Mouse (Mus musculus) ES-Bruce4 (cell line): ENCODE measurements around the gene Myh6. TPM values are rescaled to one million over a fixed set of nuclear protein-coding genes. Genes with fewer than 3 reads are reported as not detected.

ENCODE experiments used
- H3K27ac ChIP-seq: 2 replicates; pipeline ENCODE4 v1.5.1; 2012; ENCODE audit warnings: low read length, inconsistent platforms; ENCODE audit not compliant: insufficient read depth
- H3K27me3 ChIP-seq: 2 replicates; pipeline ENCODE4 v1.6.1; 2012; ENCODE audit warnings: mild to moderate bottlenecking, low read length, inconsistent platforms; ENCODE audit not compliant: control insufficient read depth, poor library complexity, insufficient read depth, severe bottlenecking
- H3K36me3 ChIP-seq: 2 replicates; pipeline ENCODE4 v1.6.1; 2012; ENCODE audit warnings: inconsistent platforms, mild to moderate bottlenecking, low read length, moderate library complexity; ENCODE audit not compliant: control insufficient read depth, poor library complexity, insufficient read depth, severe bottlenecking
- H3K4me1 ChIP-seq: one replicate; pipeline ENCODE4 v1.8.1; 2011; ENCODE audit warnings: low read length; ENCODE audit not compliant: control insufficient read depth, insufficient read depth
- H3K4me3 ChIP-seq: 2 replicates; pipeline ENCODE4 v1.5.1; 2011; ENCODE audit warnings: low read depth, mild to moderate bottlenecking, low read length
- H3K9ac ChIP-seq: 2 replicates; pipeline ENCODE4 v1.6.1; 2012; ENCODE audit warnings: low read depth, mild to moderate bottlenecking, inconsistent platforms; ENCODE audit not compliant: poor library complexity, severe bottlenecking
- H3K9me3 ChIP-seq: replicated peaks from 2 replicates; pipeline ENCODE4 v1.6.1; 2012; ENCODE audit warnings: mild to moderate bottlenecking, low read length, inconsistent platforms; ENCODE audit not compliant: control insufficient read depth, poor library complexity, insufficient read depth, severe bottlenecking
- CTCF ChIP-seq: IDR thresholded peaks from one replicate; pipeline ENCODE4 v1.8.1; 2011; ENCODE audit warnings: low read depth, low read length
- EP300 ChIP-seq: IDR thresholded peaks from 2 replicates; pipeline ENCODE4 v1.6.1; 2011; ENCODE audit warnings: low read depth, low read length; ENCODE audit not compliant: insufficient read depth
- POLR2A ChIP-seq: IDR thresholded peaks from one replicate; pipeline ENCODE4 v1.8.1; 2011; ENCODE audit warnings: low read length; ENCODE audit not compliant: insufficient read depth
- polyA plus RNA-seq: library from polyadenylated mRNA; stranded (reverse); fragments of >200 nt; gene quantifications from 2 replicates; pipeline ENCODE4 v1.2.4, GENCODE M21; 2011; ENCODE audit warnings: low read depth; ENCODE audit not compliant: missing spikeins, insufficient read depth, insufficient read length

The Myh6 gene
- polyA plus RNA-seq, 1 experiment = not detected

DNA sequence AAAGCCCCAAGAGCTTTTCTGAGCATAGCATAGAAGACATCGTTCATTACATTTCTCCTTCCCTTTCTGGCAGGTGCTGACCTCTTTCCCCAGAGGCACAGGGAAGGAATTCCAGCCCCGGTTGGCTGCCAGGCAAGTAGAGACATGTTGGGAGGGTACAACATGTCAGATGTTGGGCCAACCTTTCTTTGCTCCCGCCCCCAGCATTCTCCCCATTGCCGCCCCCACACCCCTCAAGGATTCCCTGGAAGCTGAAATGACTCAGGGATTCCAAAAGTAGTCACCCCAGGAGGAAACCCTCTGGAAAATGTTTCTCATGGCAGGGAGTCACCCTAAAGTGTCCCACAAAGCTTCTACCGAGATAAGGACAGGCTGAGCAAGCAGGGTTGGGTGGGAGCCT lies 36.9 kb downstream of the Myh6 start:
- Histone ChIP-seq H3K9me3 (no peaks in the 10 kb centered on the region), H3K27me3 (no peaks in the 10 kb centered on the region), H3K4me3 (no peak overlapping the region), H3K36me3 (no peaks in the 10 kb centered on the region), H3K4me1 (peaks cover 14% of the 10 kb centered on the region), H3K27ac (peak overlapping the region; percentile 80), H3K9ac (peak overlapping the region; percentile 64)
- TF ChIP-seq EP300 = peak; percentile 87
- TF ChIP-seq CTCF = no peak

DNA sequence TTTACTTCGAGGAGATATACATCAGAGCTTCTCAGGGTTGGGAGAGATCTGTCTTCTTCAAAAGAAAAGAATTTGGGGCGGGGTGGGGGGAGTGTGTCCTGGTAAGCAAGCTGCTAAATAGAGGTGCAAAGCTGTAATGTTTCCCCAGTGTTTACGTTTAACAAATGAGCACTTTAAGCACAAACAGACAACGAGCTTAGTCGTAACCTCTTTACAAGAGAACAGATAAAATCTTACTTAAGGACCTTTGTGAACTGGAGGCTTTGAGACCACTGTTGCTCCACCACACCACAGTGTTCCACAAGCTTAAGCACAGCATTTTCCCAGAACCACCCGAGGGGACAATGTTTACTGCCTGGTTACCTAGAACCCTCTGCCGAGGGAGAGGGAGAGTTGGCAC lies 39.4 kb downstream of the Myh6 start:
- H3K36me3 ChIP-seq = no peaks in the 10 kb centered on the region
- H3K4me1 ChIP-seq = peaks cover 12% of the 10 kb centered on the region
- no peaks in the 10 kb centered on the region for H3K9me3 ChIP-seq
- peak overlapping the region; percentile 69 for H3K4me3 ChIP-seq
- H3K27ac ChIP-seq = peak overlapping the region; percentile 77
- H3K9ac ChIP-seq = peak overlapping the region; percentile 89
- no peaks in the 10 kb centered on the region for H3K27me3 ChIP-seq
- TF ChIP-seq POLR2A (no peak), EP300 (no peak), CTCF (no peak)

DNA sequence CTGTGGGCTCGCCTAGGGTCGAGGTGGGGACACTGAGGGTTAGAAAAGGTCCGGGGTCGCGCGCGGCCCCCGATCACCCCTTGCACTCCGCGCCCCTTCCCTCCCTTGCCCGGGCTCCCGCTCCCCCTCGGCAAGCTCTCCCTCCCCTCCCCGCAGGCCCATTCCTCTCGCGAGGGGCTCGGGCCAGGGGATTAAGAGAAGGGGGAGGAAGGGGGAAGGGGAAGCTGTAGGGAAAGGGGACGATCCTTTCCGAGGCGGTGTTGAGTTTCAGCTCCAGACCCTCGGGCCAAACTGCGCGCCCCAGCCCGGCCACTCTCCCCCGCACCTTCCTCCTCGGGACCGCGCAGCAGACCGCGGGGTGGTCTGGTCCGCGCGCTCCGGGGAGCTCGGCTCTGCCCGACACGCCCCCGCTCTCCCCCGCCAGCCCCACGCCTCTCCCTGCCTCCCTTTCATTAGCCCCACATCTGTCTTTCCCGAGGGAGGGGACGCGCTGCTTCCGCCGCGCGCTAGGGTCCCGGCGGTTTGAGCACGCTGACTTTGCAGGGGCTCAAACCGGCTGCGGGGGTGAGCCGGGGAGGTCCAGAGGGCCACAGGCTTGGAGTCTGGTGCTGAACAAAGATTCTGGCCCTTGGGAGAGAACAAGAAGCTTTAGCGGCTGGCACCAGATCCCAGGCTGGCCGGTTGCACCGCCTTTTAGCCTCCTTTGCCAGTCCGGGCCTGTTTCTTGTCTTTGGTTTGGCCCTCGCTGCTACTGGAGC lies 40.1 kb downstream of the Myh6 start:
- Histone ChIP-seq H3K27me3 (no peaks in the 10 kb centered on the region), H3K36me3 (no peaks in the 10 kb centered on the region), H3K4me1 (peaks cover 10% of the 10 kb centered on the region)

DNA sequence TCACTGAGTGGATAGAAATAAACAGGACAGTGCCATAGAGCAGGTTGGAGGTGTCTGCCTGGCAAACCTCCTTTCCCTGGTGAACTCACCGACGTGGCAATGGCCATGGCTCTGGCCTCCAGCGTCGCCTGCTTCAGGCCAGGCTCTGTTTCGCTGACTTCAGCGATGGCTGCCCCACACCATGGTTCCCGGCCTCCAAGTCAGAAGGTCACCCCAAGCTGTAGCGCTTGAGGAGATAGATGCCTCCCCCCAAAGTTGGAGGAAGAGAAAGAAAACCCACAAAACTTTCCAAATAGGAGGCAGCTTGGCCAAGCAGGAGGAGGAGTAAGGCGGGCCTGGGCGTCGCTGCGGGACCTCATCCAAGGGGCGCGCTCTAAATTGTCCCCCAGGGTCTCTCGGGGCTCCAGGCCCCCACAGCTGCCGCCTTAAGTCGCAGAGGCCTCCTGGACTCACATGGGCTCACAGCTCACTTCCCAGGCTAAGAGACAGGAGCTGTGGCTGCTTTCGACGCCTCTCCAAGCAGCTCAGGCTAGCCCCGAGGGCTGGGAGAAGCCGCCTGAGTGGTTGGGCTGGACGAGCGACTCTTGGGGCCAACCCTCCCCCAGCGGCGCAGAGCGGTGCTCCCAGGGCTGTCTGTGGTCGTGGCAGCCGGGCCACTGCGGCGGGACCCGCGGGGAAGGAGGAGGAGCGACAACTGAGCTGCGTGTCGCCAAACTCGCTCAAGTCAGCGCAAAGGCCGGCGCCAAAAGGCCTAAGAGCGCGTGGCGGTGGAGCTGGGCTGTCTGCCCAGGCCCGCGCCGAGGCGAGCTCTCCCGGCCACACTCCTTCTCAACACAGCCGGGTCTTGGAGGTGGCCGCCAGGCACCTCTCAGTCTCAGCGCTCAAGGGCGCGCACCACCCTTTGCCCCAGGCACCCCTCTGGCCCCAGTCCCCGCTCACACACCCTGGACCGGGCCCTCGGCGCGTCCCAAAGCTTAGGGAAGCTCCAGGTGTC lies 41.1 kb downstream of the Myh6 start, which contains the start of gene Efs:
TSS of gene Efs (minus strand) at position 778 of the 994 bp plus-strand sequence.
- H3K27me3 ChIP-seq = no peaks in the 10 kb centered on the region
- H3K27ac ChIP-seq = peak within 1 kb of the TSS; percentile 86
- TF ChIP-seq EP300 (no peak), POLR2A (no peak), CTCF (no peak)
- no peaks in the 10 kb centered on the region for H3K36me3 ChIP-seq
- H3K9me3 ChIP-seq = no peaks in the 10 kb centered on the region; the same call in 1 of the 2 replicates
- H3K4me3 ChIP-seq = peak within 1 kb of the TSS; percentile 69
- peaks cover 13% of the 10 kb centered on the region for H3K4me1 ChIP-seq
- H3K9ac ChIP-seq = peak within 1 kb of the TSS; percentile 89

More for the DNA sequence above, 40.1 kb downstream of the Myh6 start:
- TF ChIP-seq POLR2A = no peak
- TF ChIP-seq EP300 = peak; percentile 43; the same call in 1 of the 2 replicates
- Histone ChIP-seq H3K9me3 (no peaks in the 10 kb centered on the region; the same call in 1 of the 2 replicates), H3K9ac (peak overlapping the region; percentile 89), H3K27ac (peak overlapping the region; percentile 86), H3K4me3 (peak overlapping the region; percentile 69)

DNA sequence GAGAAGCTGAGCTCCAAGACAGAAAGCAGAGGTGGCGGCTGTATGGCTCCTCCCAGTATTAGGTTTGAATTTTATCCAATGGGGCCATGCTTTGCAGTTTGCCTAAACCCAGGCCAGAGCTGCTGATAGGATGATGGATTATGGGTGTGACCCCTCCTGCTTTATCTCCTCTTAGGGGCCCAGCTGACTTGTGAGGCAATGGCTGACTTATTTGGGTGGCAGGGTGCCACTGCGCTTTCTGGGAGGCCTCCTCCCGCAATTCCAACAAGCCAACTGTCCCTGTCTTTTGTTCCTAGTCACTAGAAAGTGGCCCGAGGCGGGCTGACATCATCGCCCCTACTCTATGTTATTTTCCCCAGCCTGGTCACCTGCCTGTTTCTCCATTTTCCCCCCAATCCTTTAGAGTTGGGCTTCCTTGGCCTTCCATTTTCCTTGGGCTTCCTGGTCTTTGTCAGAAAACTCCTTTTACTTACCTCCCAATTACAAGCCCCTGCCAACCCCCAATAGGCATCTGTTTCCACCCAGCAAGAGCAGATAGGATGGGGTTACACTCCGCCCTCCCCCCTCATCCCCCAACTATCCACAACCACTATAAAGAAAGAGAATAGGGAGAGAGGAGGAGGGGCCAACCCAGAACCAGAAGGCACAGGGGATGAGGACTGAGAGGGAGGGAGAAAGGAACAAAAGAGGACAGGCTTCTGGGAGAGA lies 41.9 kb downstream of the Myh6 start:
- Histone ChIP-seq H3K9me3 (no peaks in the 10 kb centered on the region; the same call in 1 of the 2 replicates), H3K36me3 (no peaks in the 10 kb centered on the region), H3K27me3 (no peaks in the 10 kb centered on the region), H3K9ac (peak overlapping the region; percentile 89), H3K27ac (peak overlapping the region; percentile 86), H3K4me1 (peaks cover 9% of the 10 kb centered on the region), H3K4me3 (peak overlapping the region; percentile 69)
- TF ChIP-seq EP300 (0 out of 2 replicates have a peak, but pooled peaks have one; percentile 22), POLR2A (peak; percentile 60), CTCF (no peak)
